Mouse (Mus musculus) left cerebral cortex, postnatal 14 days (tissue): ENCODE measurements at regions not wholly inside any gene's neighbourhood (a gene's known extent, or its start where the extent isn't known, plus 50 kb on each side); places are given as distances from the start of the nearest gene placed in this dataset.

Experiments
- DNase-seq, 2 experiments: peaks; one replicate each; pipeline ENCODE4 v3.0.0; 2021 to 2022; ENCODE audit warnings: low spot score in 2 of 2, mixed read lengths in 1 of 2
- intact Hi-C: fragments of 180-260 bp; cut with DNase I; formaldehyde crosslinking; loops from one replicate; pipeline ENCODE4 v1.15.1; 2025

DNA sequence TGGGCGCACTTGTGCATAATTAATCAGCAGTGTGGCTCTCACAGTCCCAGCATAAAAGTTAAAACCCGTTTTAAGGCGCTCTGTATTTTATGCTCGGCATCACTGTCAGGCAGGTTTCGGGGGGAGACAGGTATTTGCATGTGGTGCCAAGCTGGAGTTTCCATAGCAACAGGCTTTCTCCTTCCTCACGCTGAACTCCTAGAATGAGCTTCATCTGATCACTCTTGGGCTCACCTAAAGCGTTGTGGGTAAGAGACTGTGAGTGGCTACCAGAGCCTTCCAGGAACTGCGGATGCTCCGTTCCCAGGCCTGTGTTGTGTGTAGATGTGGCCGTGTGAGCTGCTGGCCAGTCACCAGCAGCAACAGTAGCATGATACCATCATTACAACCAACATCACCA, 161.5 kb downstream of the Ajap1 start:
- intact Hi-C loops: no loop called here
- DNase-seq: peak in 1 of 2 experiments; percentile 40

- intact Hi-C loops: no loop called here
- no peak for DNase-seq
These were observed 162.0 kb downstream of the Ajap1 start for GRCm38 (mm10) chr4:153320602-153321001.

- intact Hi-C loops: no loop called here
- DNase-seq: no peak
These were observed 165.5 kb downstream of the Ajap1 start for GRCm38 (mm10) chr4:153316964-153317724.

- DNase-seq: no peak
- intact Hi-C loops: no loop called here
These were observed 166.1 kb downstream of the Ajap1 start for GRCm38 (mm10) chr4:153316519-153316918.

DNA sequence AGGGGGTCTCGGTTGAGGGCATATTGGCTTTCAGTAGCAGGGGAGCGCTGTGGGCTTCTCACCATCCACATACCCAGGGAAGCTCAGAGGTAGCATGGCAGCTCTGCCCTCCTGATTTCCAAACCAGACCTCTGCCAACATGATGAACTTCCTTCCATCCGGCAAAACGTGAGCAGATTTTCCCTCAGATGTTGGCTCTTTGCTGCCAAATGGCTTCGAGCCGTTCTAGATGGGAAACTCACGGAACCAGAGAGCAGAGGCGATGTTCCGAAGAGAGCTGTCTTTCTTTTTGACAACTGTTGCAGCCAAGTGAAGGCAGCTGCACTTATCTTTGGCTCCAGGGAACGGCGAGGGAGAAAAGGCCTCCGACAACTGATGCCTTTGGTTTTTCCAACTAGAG, 168.7 kb downstream of the Ajap1 start:
- intact Hi-C loops: no loop called here
- DNase-seq: peak in 1 of 2 experiments; percentile 26

DNA sequence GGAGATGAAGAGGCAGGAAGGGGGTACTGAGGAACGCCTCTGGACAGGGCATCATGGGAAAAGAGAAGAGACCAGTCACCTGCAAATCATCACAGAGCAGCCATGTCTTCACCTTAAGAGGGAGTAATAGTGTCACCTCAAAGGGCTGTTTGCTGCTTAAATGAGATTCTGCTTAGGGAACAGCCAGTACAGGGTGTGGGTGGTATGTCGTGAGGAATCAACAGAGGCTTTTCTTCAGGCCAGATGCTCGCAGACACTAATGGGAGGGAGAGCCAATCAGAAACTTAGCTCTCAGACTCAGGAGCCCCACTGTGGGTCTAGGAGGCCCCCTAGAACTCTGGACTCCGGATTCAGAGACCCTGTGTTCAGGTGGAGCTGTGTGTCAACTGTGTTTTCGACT, 171.0 kb downstream of the Ajap1 start:
- DNase-seq: peak in 1 of 2 experiments; percentile 60
- intact Hi-C loops: no loop called here

DNA sequence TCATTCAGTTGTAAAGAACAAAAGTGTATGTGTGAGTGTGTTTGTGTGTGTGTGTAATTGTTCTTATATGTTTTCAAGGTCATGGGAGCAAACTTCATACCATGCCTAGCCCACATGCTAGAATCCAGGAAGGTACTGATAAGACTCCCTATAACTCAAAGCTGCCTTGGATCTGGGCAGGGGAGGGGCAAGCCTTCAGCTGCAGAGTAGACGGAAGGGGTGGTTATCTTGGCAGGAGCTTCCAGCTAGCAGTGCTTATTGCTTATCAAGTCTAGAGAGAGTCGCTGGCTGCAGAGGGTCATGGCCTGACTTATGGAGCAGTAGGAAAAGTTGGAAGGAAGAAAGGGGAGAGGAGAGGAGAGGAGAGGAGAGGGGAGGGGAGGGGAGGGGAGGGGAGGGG, 172.0 kb downstream of the Ajap1 start:
- intact Hi-C loops: no loop called here

DNA sequence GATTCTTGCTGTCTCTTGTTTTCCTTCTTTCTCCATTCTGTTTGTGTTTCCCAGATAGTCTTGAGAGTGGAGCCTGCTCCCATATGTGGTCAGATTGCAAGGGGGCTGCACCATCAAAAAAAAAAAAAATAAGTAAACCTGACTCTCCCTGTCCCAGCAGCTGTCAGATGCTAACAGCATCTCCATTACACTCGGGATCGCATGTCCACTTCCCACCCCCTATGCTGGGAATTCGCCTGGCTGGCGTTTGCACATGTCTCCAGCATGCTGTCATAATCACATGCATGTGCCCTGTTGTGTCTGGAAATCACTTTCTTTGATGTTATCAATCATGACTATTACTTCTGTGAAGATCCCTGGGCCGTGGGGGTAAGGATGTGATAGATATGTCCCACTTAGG, 179.1 kb downstream of the Ajap1 start:
- intact Hi-C loops: no loop called here
- no peak for DNase-seq

More for the DNA sequence above, 172.0 kb downstream of the Ajap1 start:
- DNase-seq: no peak

DNA sequence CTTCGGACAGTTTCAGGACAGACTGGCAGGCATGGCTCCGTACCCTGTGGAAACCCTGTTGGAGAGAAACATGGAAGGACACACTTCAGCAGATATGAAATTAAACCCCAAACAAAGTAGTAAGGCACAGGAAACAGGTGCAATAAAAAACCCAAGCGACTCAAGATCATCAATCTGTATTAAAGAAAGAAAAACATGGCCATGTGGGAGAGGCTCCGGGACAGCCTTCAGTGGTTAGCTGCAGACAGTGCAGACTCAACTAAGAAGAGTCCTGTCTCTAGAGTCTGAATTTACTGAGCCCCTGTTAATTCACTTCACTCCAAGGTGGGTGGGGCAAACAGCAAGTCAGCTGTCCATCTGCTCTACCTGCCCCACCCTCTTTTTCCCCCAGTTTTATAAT, 179.8 kb downstream of the Ajap1 start:
- intact Hi-C loops: no loop called here
- DNase-seq: no peak

DNA sequence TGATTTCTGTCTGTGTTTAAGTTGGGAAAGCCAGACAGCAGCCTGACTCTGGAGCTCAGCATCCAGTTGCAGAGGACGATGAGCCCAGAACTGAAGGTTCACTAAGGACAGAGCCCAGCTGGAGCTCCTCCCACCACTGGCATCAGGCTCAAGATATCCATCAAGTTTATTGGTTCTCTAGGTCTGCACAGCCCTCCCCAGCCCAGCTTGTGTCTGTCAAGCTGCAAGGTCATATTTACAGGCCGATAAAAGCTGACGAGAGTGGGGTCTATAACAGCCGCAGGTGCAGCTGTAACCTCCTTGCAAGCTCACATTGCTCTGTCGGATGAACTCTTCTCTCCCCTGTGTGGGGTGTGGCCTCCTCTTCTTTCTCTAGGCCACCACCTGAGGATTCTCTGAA, 184.3 kb downstream of the Ajap1 start:
- no peak for DNase-seq
- intact Hi-C loops: no loop called here

- intact Hi-C loops: no loop called here
These were observed 187.8 kb downstream of the Ajap1 start for GRCm38 (mm10) chr4:153294828-153295227.

DNA sequence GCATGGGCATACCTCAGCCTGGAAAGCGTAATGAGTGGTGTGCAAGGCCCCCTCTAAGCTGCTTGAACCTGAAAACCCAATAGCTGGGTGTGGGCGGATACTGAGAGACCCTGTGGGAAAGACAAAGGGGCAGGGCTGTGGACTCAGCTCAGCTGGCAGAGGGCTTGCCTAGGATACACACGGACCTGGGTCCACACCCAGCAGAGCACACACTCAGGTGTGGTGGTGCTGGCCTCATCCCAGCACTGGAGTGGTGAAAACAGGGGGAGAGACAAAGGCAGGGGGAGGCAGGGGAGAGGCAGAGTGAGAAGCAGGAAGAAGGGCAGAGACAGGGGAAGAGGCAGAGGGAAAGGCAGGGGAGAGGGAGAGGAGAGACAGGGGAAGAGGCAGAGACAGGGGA, 189.5 kb downstream of the Ajap1 start:
- DNase-seq: no peak
- intact Hi-C loops: no loop called here

More at GRCm38 (mm10) chr4:153294828-153295227, 187.8 kb downstream of the Ajap1 start:
- DNase-seq: no peak

- no peak for DNase-seq
- intact Hi-C loops: no loop called here
These were observed 194.2 kb downstream of the Ajap1 start for GRCm38 (mm10) chr4:153288362-153288761.

GRCm38 (mm10) chr4:153284209-153284608, 198.4 kb downstream of the Ajap1 start:
- intact Hi-C loops: no loop called here
- no peak for DNase-seq

DNA sequence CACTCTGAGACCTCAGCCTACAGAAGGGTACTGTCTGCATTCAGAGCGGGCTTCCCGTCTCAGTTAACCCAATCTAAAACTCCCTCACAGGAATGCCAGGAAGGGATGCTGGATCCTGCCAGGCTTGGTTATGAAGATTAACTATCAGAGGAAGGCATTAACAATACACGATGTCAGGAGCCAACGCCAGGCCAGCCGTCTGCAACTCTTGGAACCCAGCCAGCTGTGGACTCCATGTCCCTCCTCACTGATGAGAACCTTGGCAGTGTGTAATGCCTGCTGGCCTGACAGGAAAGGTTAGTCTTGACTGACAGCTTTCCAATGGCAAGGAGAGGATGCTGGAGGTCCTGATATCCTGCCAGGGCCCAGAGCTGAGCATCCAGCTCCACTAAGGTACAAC, 206.0 kb downstream of the Ajap1 start:
- intact Hi-C loops: no loop called here
- no peak for DNase-seq

- DNase-seq: no peak
- intact Hi-C loops: no loop called here
These were observed 211.2 kb downstream of the Ajap1 start for GRCm38 (mm10) chr4:153271376-153271775.

DNA sequence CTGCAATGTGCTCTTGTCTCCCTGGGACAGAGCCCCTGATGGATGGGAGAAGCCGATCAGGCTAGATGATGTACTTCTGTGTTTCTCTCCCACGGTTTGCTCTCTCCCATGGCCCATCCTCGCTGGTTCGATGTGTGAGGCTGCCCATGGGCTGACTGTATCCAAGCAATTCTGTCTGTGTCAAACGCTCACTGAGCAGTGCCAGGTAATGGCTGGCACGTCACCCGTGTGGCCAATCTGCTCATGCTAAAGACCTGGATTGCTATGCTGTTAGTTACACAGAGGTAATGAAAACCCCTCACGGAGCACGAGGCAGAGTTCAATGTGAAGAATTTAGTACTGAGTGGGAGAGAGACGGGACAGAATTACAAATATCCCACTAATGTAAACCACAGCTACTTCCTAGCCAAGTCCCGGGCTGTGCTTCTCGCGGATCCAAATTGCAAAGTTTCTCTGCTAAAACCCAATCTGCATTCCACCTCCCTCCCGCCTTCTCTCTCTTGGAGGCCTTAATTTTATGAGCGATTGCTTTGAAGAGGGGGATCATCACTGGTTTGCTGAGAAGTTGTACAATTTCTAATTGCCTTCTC, 219.3 kb downstream of the Ajap1 start:
- no peak for DNase-seq
- intact Hi-C loops: no loop called here

GRCm38 (mm10) chr4:153260941-153261557, 221.6 kb downstream of the Ajap1 start:
- intact Hi-C loops: no loop called here
- DNase-seq: no peak

- intact Hi-C loops: no loop called here
- no peak for DNase-seq
These were observed 230.7 kb downstream of the Ajap1 start for GRCm38 (mm10) chr4:153251943-153252342.

GRCm38 (mm10) chr4:153251311-153251710, 231.3 kb downstream of the Ajap1 start:
- intact Hi-C loops: no loop called here
- DNase-seq: no peak

DNA sequence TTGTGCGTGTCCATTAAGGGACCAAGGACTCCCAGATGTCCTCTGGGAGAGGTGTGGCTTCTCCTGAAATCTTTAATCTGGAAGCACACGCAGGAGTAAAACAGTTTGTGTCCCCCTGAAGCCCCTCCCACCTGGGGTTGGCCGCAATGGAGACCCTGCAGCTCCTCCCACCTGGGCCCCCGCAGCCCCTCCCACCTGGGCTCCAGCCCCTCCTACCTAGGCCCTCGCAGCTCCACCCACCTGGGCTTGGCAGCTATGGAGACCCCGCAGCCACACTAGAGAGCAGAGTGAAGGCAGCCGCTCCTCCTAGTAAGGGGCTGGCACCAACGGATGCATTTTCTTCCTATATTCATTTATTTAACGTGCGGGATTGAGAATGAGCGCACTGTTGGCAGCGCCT, 245.9 kb downstream of the Ajap1 start:
- DNase-seq: no peak

More for the DNA sequence above, 245.9 kb downstream of the Ajap1 start:
- intact Hi-C loops: no loop called here
